Mouse (Mus musculus) adrenal gland, adult 2 months (tissue): Measurements from ENCODE around the gene Vmn1r21. TPM values are rescaled to one million over a fixed set of nuclear protein-coding genes. Genes with fewer than 3 reads are reported as not detected.
"Not testable (repeated sequence)": the region's sequence is repeated elsewhere in the genome, so short reads cannot be mapped to it uniquely, and the experiment has no call there.

Experiments
- DNase-seq: peaks from one replicate; pipeline ENCODE4 v3.0.0; 2021
- long read RNA-seq: library from polyadenylated mRNA; stranded (forward); transcript quantifications from one replicate; pipeline ENCODE4 v2.0.0, GENCODE M21; 2021
- polyA plus RNA-seq: library from polyadenylated mRNA; depleted of rRNA; stranded (reverse); fragments of >200 nt; gene quantifications from 2 replicates; pipeline ENCODE4 v1.2.3, GENCODE M21; 2012; rRNA removed
- total RNA-seq, 2 experiments: library from RNA; stranded (reverse); gene quantifications; 2 replicates each; pipeline ENCODE4 v1.2.3; 2021

The Vmn1r21 gene
- not detected for total RNA-seq
- not detected in 2 replicates for polyA plus RNA-seq
- long read RNA-seq = 0 reads

DNA sequence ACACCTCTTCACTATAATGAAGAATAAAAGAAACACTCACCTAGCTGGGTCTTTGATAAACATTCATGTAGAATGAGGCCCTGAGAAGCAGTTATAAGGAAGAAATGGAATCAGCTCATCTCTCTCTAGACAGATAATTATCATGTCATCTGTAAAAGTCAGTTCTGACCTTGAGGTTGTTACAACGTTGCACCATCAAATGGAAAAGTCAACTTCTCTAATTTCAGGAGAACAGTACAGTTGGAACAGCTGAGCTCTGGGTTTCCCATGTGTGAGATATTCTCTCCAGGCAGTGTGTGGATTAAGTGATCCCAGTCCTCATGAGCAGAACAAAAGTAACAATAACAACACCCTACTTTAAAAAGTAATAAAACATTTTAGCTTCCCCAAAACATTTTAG, at the start of gene Vmn1r21:
Gene Vmn1r21 (minus strand): TSS at position 58 of the 400 bp plus-strand sequence.
- no peak for DNase-seq

DNA sequence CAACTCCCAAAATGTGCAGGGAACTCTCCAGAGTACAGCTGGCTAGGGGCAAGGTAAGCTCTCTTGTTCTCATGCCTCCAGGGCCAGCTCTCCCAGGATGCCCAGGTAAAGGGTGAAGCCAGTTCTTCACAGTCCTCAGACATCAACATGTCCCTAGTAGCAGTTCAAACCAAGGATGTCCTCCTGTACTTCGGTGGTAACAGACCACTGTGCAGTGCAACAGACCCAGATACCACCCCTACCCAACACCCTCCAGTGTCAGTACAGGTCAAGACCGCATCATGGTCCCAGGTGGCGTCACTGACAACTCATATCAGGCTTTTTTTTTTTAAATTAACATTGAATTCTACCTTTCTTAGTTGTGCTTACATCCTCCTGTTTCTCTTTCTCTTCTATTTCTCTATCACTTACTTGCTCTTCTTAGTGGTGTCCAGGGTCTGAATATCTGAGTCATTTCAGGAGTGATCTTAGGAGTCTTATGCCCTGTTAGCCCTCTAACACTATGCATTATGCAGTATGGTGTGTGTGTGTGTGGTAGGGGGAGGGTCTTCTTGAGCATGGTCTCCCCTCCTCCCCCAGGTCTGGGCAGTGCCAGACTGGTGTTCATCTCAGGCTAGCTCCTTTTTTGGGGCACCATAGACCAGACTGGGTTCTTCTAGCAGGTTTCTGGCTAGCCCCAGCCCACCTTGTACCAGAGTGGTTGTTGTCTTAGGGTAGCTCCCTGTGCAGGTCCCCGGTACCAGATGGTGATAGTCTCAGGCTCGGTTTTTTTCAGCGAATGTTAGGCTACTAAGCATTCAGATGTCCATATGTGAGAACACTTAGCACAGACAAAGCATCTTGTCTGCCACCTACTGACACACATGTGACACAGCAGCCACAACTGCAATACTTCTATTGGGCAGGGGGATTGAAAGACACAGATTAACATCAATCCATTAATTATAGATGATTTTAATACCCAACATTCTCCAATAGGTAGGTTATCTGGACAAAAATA, 9.2 kb upstream of the Vmn1r21 start:
- DNase-seq = peak; percentile 7

DNA sequence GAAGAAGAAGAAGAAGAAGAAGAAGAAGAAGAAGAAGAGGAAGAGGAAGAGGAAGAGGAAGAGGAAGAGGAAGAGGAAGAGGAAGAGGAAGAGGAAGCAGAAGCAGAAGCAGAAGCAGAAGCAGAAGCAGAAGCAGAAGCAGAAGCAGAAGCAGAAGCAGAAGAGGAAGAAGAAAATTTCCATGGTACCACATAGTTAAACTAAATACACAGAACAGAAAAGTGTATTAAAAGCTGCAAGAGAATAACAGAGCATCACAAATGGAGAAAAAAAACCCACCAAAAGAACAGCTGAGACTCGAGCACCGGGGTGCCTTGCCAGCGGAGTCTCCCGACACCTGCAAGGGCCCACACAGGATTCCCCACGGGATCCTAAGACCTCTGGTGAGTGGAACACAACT, 1.0 kb upstream of the Vmn1r21 start:
- DNase-seq = not testable (repeated sequence)

DNA sequence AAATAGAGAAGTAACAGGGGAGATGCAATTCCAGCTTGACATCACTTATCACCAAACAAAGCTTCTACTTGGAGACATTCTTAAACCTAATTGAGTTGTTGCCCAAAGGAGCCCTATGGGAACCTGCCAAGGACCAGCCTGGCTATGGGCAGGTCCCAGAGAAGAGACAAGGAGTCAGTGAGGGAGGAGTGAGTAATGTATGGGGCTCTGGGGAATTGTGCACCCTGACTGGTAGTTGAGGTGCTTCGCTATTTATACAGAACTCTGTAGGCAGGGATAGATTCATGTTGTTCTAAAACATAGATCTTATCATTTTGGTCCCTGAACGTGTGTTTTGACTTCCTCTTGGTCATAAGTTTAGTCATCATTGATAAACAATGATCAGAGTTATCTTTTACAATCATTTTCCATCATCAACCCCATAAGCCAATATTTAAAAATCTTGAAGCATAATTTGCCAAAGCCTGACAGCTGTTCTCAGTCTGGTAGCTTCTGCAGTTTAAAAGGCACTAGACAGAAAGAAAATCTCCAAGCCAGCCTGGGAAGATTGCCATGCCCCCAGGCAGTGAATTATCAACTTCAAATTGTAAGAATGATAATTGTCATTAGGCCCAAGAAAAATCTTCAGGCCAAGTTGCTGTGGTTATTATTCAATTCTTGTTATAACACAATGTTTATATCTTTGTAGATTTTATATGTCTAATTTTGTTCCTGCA, 10.3 kb downstream of the Vmn1r21 start:
- no peak for DNase-seq

DNA sequence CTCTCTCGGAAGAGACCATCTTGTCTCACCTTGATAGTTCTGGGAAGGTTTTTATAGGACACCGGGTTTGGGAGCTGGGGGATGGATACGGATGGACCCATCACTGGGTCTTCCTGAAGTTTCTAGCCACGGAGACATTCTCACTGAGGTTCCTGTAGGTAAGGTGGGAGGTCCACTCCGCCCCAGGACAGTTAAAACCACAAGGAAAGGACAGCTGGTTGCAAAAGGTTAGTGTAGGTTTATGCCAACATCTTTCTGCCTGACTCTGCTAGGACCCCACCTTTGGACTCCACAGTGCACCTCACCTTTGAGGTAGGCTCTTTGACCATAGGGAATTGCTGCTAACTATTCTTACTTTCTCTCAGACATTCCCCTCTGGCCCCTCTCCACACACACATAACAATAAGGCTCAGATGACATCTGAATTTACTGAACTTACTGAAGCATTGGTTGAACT, 24.9 kb downstream of the Vmn1r21 start:
- no peak for DNase-seq

DNA sequence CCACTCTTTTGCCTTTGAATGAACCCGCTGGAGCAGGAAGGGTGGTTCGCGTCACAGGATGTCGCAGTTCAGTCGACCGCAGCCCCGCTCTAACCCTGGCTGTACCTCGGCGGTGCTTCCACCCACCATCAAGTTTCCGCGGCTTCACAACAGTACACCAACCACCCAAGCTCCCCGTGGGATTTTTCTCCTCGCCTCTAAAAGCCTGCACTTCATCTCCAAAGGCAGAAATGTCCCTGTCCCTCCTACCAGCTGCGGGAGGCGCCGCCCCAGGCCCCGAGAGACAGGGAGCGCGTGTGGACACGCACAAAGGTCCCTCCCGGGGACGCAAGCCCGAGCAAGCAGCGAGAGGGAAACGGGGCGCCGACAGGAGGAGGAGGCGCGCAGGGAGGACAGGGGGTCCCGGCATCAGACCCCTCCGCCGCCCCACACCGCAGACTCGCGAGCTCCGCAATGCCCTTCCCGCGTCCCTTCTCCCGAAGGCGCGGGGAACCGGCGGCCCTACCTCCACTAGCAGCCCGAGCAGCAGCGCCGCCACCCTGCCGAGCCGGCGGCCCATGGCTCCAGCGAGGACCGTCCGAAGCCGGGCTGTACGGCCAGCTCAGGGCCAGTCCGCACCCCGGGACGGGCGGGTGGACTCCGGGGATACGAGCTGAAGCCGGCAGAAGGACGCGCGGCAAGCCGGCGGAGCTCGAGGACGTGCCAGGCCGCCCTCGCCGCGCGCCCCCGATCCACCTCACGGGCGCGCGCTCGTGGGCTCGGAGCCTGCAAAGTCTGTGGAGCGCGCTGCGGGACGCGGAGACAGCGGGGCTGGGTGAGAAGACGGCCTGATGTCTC, 25.5 kb downstream of the Vmn1r21 start, which contains the start of gene Vopp1:
Gene Vopp1 (minus strand): TSS at position 738 of the 837 bp plus-strand sequence.
- peak; percentile 84 for DNase-seq

DNA sequence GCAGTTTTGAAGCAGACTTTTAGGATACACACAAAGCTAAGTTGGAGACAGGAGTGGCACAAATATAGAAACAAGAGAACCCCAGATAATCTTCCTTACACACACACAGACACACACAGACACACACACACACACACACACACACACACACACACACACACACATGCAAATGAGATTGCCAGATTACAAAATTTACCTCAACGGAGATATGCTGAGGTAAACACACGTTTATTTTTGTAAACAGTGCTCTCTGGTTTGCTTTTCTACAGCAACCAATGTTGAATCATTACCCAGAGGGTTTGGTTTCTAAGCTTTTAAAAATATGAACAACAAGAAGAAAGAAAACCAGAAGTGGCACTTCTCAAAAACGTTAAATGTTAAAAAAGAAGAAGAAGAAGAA, 26.7 kb downstream of the Vmn1r21 start:
- no peak for DNase-seq

DNA sequence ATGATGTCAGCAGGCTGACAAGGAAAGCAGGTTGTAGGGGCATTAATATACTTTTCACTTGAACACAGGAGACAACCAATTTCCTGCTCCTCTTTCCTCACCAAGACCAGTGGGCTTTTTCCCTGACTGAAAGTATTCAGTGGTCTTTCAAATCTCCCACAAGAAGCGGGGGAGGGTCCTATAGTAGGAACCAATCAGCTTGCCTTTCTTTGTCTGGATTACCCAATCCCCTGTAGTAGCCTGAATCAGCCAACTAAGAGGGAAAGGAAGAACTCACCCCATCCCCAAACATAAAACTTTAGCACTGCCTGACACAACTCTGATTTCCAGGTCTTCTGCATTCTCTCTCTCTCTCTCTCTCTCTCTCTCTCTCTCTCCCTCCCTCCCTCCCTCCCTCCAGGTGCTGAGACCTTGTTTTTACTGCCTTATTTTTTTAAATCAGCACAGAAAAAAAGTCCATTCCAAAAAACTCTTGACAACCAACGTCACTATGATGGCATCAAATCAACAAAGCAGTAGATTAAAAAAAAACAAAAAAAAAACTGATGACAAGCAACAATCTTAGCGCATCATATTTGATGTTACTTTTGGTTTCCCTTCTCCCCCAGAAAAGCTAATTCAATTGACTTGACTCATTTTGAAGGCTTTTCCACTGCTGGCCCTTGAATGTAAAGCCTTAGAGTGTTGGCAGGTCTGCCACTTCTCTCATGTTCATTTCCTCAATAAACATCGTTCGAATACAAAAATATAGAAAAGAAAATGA, 27.3 kb downstream of the Vmn1r21 start:
- DNase-seq = no peak

DNA sequence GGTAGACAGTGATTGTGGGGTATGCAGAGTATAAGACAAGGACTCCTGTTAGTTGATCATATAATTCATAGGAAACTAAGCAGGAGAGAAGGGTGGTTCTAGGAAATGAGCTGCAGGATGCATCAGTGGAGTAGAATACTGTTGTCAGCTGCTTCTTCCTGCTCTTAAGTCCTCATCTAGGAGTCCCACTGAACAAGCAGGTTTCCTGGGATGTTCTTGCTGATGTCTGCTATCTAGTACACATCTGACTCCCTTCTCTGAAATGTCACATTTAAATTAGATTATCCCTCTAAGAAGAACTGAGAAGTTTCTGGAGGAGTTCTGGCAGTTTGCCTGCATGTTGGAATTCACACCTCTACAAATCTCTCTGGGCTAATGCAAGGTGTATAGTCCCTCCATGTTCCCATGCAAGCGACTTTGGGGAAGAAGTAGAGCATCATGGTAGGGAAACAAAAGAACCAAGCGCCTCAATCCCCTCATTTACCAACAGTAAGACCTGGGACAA, 35.7 kb downstream of the Vmn1r21 start:
- no peak for DNase-seq

DNA sequence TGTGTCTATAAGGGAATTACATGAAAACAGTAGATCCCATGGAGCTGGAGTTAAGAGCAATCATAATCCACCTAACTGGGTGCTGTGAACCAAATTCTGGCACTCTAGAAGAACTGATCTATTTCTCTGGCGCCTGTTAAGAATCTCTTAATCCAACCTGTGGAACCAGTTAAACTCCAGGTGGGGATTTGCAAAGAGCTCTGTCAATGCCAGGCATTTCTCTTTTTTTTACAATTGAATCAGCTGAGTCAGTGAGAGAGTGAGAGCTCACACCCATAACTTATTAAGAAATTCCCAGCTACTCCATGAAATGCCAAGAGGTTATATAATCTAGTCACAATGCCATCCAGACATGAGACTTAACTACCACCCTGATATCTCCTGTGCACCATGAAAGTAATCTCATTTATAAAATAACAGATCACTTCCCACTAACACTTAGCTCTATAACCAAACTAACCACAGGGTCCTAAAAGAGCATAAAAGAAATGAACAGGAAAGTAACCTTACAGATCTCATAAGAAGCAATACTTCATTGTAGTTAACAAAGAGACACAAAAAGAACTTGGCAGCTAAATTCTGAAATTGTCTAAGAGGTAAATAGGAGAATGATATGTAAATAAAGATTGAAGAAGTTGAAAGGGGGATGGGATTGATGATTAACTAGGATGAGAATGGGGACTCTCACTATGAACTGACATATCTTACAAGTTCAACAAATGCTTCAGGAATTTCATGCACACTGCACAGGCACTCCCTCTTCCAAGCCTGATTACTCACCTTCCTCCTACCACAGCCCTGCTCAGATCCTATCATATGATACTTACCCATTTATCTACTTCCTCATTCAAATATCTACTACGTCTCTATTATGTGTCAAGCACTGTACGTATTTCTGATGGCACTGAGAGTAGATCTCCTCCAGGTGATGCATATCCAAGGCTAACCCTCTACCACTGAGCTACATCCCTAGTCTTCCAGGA, 38.1 kb downstream of the Vmn1r21 start:
- DNase-seq = no peak

DNA sequence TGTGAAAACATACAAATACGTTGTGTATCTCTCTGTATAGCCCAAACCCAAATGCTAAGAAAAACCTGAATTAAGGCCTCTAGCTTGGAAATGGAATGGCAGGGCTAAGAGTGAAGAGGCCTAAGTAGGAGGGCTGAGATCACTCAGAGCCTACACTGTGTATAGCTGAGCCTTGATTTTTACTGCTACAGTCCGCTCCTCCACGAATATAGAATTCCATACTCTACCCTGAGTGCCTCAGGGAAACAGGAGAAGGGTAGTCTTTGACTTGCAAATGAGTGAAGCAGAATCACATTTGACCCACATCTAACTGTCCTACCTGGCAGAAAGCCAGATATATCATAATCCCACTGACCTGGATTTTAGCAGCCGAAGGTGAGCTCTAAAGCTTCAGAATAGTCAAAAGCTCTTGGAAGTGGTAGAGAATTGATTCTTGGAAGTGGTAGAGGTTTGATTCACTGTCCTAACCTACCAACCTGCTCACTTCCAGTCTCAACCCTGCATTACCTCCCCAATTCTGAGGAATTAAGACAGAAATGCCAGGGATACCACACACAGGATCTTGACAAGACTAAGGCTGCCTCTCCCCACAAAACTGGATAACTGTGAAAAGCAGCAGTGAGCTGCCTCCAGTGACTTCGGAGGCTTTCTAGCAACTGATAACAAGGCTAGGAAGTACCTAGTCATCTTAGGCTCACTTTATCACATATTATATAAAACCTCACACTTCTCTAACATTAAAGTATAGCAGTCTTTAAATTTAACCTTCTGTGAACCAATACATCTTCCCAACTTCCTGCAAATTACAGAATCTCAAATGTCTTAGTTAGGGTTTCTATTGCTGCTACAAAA, 44.7 kb downstream of the Vmn1r21 start:
- DNase-seq = no peak

DNA sequence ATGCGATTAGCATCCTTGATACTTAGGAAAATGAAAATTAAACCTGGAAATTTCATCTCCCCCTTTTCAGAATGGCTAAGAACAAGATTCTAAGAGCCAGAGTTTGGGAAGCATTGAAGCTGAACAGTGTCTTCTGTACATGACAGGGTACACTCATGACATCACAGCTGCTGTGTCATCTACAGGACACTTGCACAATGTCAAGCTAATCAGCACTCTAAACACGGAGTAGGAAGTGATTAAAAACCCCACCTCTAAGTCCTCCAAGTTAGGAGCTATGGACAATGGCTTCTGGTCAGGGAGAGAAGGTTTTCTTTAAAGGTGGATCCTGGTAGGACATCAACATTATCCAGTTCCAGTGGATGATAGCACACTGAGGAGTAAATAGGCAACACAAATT, 47.0 kb downstream of the Vmn1r21 start:
- no peak for DNase-seq

DNA sequence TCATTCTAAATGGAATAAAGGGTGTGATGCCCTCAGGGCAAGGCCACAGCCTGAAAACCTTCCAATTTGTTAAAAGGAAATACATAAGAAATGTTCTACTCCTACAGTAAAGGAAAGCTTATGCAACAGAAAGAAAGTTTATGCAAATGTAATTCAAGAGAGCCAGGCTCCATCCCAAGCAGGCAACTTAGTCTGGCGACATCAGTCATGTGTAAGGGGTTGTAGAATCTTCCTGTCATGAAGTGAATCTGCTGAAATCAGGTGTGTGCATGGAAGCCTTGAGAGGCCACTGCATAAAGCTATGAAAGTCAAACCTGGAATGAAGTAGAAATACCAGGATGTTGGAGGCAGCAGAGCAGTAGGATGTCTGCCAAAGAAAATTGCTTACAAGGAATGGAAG, 51.2 kb downstream of the Vmn1r21 start:
- DNase-seq = no peak

DNA sequence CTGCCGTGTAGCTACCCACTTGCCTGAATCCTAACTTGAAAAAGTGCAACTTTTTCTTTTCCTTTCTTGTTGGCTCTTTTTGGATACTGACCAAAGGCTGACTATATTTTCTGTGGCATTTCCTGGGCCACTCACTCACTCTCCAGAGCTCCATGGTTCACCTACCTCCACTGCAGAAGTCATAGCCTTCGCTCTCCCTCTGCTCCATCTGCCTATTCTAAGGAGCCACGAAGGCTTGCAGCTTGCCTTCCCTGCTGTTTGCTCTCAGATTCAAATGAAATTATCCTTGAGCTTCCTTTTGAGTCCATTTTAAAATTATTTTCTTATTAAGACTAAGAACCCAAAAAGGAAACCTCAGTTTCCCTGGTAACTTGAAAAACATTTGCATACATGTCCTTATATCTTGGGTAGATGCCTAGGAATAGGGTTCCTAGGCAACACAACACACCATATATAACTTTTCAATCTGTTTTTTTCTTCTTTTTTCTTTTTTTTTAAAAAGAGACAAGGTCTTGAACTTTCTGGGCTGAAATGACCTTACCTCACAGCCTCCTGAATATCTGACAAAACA, 53.2 kb downstream of the Vmn1r21 start:
- no peak for DNase-seq

DNA sequence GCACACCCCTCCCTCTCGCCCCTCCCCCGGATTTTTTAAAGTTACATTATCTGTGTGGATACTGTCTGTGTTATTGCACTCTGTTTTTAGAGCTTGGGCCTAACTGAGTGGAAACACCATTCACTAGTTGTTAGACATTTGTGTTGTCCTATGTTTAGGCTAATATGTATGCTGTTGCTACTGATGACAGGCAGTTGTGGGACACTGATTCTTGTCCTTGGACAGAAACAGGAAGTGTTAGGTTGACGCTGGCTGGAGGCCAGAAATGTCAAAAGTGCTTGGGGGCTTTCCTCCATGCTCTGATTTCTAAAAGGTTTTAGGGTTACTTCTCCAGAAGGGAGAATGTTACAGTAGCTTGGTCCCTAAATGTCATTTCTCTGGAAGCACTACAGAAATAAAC, 54.3 kb downstream of the Vmn1r21 start:
- DNase-seq = no peak
